Mouse (Mus musculus): ENCODE measurements around the gene Olfr894. TPM values are rescaled to one million over a fixed set of nuclear protein-coding genes. Genes with fewer than 3 reads are reported as not detected.

Olfr894 gene
- not detected in 2 replicates for polyA plus RNA-seq (2012; rRNA removed)

GRCm38 (mm10) chr9:38217755-38218154 is at the start of gene Olfr894:
TSS of gene Olfr894 (plus strand) at chr9:38218055.

GRCm38 (mm10) chr9:38180721-38181120 is 37.1 kb upstream of the Olfr894 start, which contains the start of gene Olfr891:
TSS of gene Olfr891 (minus strand) at chr9:38180821.

GRCm38 (mm10) chr9:38208065-38208464 is 9.8 kb upstream of the Olfr894 start, which contains the start of gene Olfr893:
TSS of gene Olfr893 (plus strand) at chr9:38208365.

GRCm38 (mm10) chr9:38252474-38252873 is 34.6 kb downstream of the Olfr894 start, which contains the start of gene Olfr143:
TSS of gene Olfr143 (plus strand) at chr9:38252774.

GRCm38 (mm10) chr9:38267551-38267950 is 49.7 kb downstream of the Olfr894 start, which contains the start of gene Olfr895:
TSS of gene Olfr895 (plus strand) at chr9:38267851.

Other genes with a start within 250 kb of the Olfr894 start
- not detected in 2 replicates for gene Olfr881, start 226.2 kb upstream of the Olfr894 start, polyA plus RNA-seq (2012; rRNA removed)
- not detected in 2 replicates for gene Olfr883, start 192.2 kb upstream of the Olfr894 start, polyA plus RNA-seq (2012; rRNA removed)
- not detected in 2 replicates for gene Olfr884, start 171.5 kb upstream of the Olfr894 start, polyA plus RNA-seq (2012; rRNA removed)
- not detected in 2 replicates for gene Olfr885, start 156.7 kb upstream of the Olfr894 start, polyA plus RNA-seq (2012; rRNA removed)
- not detected in 2 replicates for gene Olfr887, start 134.0 kb upstream of the Olfr894 start, polyA plus RNA-seq (2012; rRNA removed)
- gene Olfr888, start 109.9 kb upstream of the Olfr894 start, polyA plus RNA-seq (2012; rRNA removed), result not detected in 2 replicates
- 0.01 TPM in 1 of 2 replicates, not detected in the other for gene Olfr889, start 102.9 kb upstream of the Olfr894 start, polyA plus RNA-seq (2012; rRNA removed)
- gene Olfr890, start 75.5 kb upstream of the Olfr894 start, polyA plus RNA-seq (2012; rRNA removed), result not detected in 2 replicates
- not detected in 2 replicates for gene Olfr891, start 37.2 kb upstream of the Olfr894 start, polyA plus RNA-seq (2012; rRNA removed)
- gene Olfr893, start 9.7 kb upstream of the Olfr894 start, polyA plus RNA-seq (2012; rRNA removed), result not detected in 2 replicates
- not detected in 2 replicates for gene Olfr143, start 34.7 kb downstream of the Olfr894 start, polyA plus RNA-seq (2012; rRNA removed)
- gene Olfr895, start 49.8 kb downstream of the Olfr894 start, polyA plus RNA-seq (2012; rRNA removed), result not detected in 2 replicates
- gene Olfr896-ps1, start 73.1 kb downstream of the Olfr894 start, polyA plus RNA-seq (2012; rRNA removed), result not detected in 2 replicates
- gene Olfr25, start 111.0 kb downstream of the Olfr894 start, polyA plus RNA-seq (2012; rRNA removed), result not detected in 2 replicates
- gene Olfr898, start 130.4 kb downstream of the Olfr894 start, polyA plus RNA-seq (2012; rRNA removed), result not detected in 2 replicates
- gene Olfr250, start 148.8 kb downstream of the Olfr894 start, polyA plus RNA-seq (2012; rRNA removed), result not detected in 2 replicates
- gene Olfr251, start 159.0 kb downstream of the Olfr894 start, polyA plus RNA-seq (2012; rRNA removed), result not detected in 2 replicates
- gene Olfr147, start 183.6 kb downstream of the Olfr894 start, polyA plus RNA-seq (2012; rRNA removed), result not detected in 2 replicates
- not detected in 2 replicates for gene Olfr901, start 211.4 kb downstream of the Olfr894 start, polyA plus RNA-seq (2012; rRNA removed)
- not detected in 2 replicates for gene Olfr902, start 229.6 kb downstream of the Olfr894 start, polyA plus RNA-seq (2012; rRNA removed)
- gene Olfr904, start 245.1 kb downstream of the Olfr894 start, polyA plus RNA-seq (2012; rRNA removed), result not detected in 2 replicates

Measured in liver, embryonic 14 days (tissue).